Mouse (Mus musculus) ES-E14 (cell line): ENCODE measurements at regions not wholly inside any gene's neighbourhood (a gene's known extent, or its start where the extent isn't known, plus 50 kb on each side); places are given as distances from the start of the nearest gene placed in this dataset.

Source experiments
- DNase-seq: peaks from one replicate; pipeline ENCODE4 v3.0.0-alpha.2; 2013; ENCODE audit warnings: low read depth, low spot score
- H3K27ac ChIP-seq: 2 replicates; pipeline ENCODE4 v1.5.1; 2012; ENCODE audit warnings: low read depth, mild to moderate bottlenecking, low read length, moderate library complexity, mixed read lengths; ENCODE audit not compliant: poor library complexity, insufficient read depth, severe bottlenecking
- H3K36me3 ChIP-seq: 2 replicates; pipeline ENCODE4 v1.6.1; 2012; ENCODE audit warnings: mild to moderate bottlenecking, low read length, moderate library complexity, mixed read lengths; ENCODE audit not compliant: control insufficient read depth, poor library complexity, insufficient read depth, severe bottlenecking
- H3K4me1 ChIP-seq, 2 experiments: fragments of 150-350 bp in 1 of 2; sonication (generic) in 1 of 2; 2 replicates each; pipeline ENCODE4 v1.6.1; 2012; ENCODE audit warnings: low read length in 2 of 2, mild to moderate bottlenecking in 1 of 2, mixed read lengths in 1 of 2; ENCODE audit not compliant: control insufficient read depth in 2 of 2, insufficient read depth in 2 of 2, poor library complexity in 1 of 2
- H3K4me3 ChIP-seq, 2 experiments: fragments of 150-350 bp in 1 of 2; sonication (generic) in 1 of 2; 2 replicates each; pipeline ENCODE4 v1.5.1; 2012; ENCODE audit warnings: low read length in 2 of 2, low read depth in 1 of 2, mild to moderate bottlenecking in 1 of 2, mixed read lengths in 1 of 2; ENCODE audit not compliant: insufficient read depth in 1 of 2, poor library complexity in 1 of 2, severe bottlenecking in 1 of 2
- H3K9ac ChIP-seq: 2 replicates; pipeline ENCODE4 v1.6.1; 2012; ENCODE audit warnings: low read depth, mild to moderate bottlenecking, low read length, mixed read lengths; ENCODE audit not compliant: poor library complexity, insufficient read depth, severe bottlenecking
- H3K9me3 ChIP-seq: fragments of 150-350 bp; sonication (generic); 2 replicates; pipeline ENCODE4 v1.6.1; 2012; ENCODE audit warnings: low read depth, mild to moderate bottlenecking, low read length; ENCODE audit not compliant: control insufficient read depth, insufficient read depth
- CHD2 ChIP-seq: IDR thresholded peaks from 2 replicates; pipeline ENCODE4 v1.6.1; 2014; ENCODE audit warnings: mild to moderate bottlenecking, low read depth, low read length, inconsistent platforms
- HCFC1 ChIP-seq: IDR thresholded peaks from 2 replicates; pipeline ENCODE4 v1.6.1; 2012; ENCODE audit warnings: low read length, inconsistent platforms, borderline replicate concordance; ENCODE audit not compliant: insufficient read depth
- MAFK ChIP-seq: IDR thresholded peaks from 2 replicates; pipeline ENCODE4 v1.6.1; 2014; ENCODE audit warnings: mild to moderate bottlenecking, low read depth, low read length, inconsistent platforms; ENCODE audit not compliant: insufficient read depth
- ZC3H11A ChIP-seq: IDR thresholded peaks from 2 replicates; pipeline ENCODE4 v1.6.1; 2012; ENCODE audit warnings: low read depth, mild to moderate bottlenecking, inconsistent platforms, low read length, borderline replicate concordance
- ZNF384 ChIP-seq: IDR thresholded peaks from 2 replicates; pipeline ENCODE4 v1.6.1; 2012; ENCODE audit warnings: low read depth, low read length, inconsistent platforms
- in situ Hi-C, 2 experiments: fragments of 600-800 bp; cut with MboI; formaldehyde crosslinking; loops; one replicate each; pipeline ENCODE4 v1.15.1; 2025; ENCODE audit warnings: low sequenced_read_pairs in 2 of 2, inconsistent platforms in 1 of 2; ENCODE audit not compliant: unreplicated experiment in 2 of 2

DNA sequence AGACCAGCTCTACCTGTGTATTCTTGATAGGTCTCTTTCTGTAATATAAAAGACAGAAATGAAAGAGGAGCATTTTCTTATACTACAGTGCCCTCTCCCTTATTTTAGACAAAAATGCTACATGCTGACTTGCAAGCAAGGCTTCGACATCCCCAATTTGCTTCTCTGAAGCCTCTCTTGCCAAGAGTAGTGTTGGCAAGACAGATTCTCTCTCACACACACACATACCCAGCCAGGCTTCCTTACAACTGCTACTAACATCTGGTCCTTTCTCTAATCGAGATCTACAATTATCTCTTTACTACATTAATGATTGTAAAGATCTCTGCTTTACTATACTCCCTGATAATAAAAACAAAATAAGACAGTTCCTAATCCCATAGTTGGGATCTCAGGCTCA is 87.5 kb upstream of the Daam1 start:
- Histone ChIP-seq H3K4me3 (no peak overlapping the region), H3K9ac (no peak overlapping the region), H3K4me1 (no peaks in the 10 kb centered on the region), H3K27ac (no peak overlapping the region), H3K36me3 (no peaks in the 10 kb centered on the region), H3K9me3 (no peaks in the 10 kb centered on the region)
- DNase-seq: no peak
- in situ Hi-C loops: loop anchor here in 1 of 2 experiments (10.0 kb wide), 1 partner anchor 61 kb away; no protein-coding TSS in a partner anchor
- TF ChIP-seq CHD2 (no peak), HCFC1 (no peak), ZC3H11A (no peak), ZNF384 (no peak), MAFK (no peak)

DNA sequence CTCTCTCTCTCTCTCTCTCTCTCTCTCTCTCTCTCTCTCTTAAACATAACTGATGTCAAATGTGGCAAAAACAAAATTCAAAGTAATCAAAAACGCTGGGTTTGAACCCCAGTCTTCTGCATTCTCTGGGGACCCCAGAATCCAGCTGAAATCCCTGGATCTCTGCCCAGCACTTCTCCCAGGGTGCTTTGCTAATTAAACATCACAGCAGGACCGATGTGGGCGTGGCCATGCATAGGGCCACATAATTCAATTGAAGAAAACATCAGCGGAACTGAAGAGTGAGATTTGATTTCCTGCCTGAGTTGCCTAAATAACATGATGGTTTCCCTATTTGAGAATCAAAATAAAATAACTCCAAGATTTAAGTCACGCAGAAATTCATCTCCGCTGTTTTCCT is 84.9 kb upstream of the Daam1 start:
- no peak for DNase-seq
- in situ Hi-C loops: loop anchor here in 1 of 2 experiments (10.0 kb wide), 1 partner anchor 59 kb away; no protein-coding TSS in a partner anchor
- no peaks in the 10 kb centered on the region for H3K9me3 ChIP-seq
- no peak overlapping the region for H3K27ac ChIP-seq
- no peaks in the 10 kb centered on the region for H3K4me1 ChIP-seq
- TF ChIP-seq ZNF384 (no peak), HCFC1 (no peak), MAFK (no peak), ZC3H11A (no peak), CHD2 (no peak)
- no peak overlapping the region for H3K9ac ChIP-seq
- no peaks in the 10 kb centered on the region for H3K36me3 ChIP-seq
- H3K4me3 ChIP-seq: no peak overlapping the region

- Histone ChIP-seq H3K9me3 (no peaks in the 10 kb centered on the region), H3K4me3 (no peak overlapping the region), H3K4me1 (no peaks in the 10 kb centered on the region), H3K9ac (no peak overlapping the region), H3K36me3 (no peaks in the 10 kb centered on the region), H3K27ac (no peak overlapping the region)
- no peak for TF ChIP-seq HCFC1
- TF ChIP-seq ZC3H11A: no peak
- TF ChIP-seq MAFK: no peak
- in situ Hi-C loops: loop anchor here in 1 of 2 experiments (10.0 kb wide), 1 partner anchor 57 kb away; no protein-coding TSS in a partner anchor
- DNase-seq: no peak
These were observed 83.5 kb upstream of the Daam1 start for GRCm38 (mm10) chr12:71747386-71747785.

- Histone ChIP-seq H3K36me3 (no peaks in the 10 kb centered on the region), H3K27ac (no peak overlapping the region), H3K4me3 (no peak overlapping the region), H3K4me1 (no peaks in the 10 kb centered on the region), H3K9me3 (no peaks in the 10 kb centered on the region), H3K9ac (no peak overlapping the region)
- in situ Hi-C loops: loop anchor here in 1 of 2 experiments (10.0 kb wide), 1 partner anchor 57 kb away; no protein-coding TSS in a partner anchor
- no peak for TF ChIP-seq MAFK
- TF ChIP-seq HCFC1: no peak
- TF ChIP-seq CHD2: no peak
- TF ChIP-seq ZNF384: no peak
- no peak for TF ChIP-seq ZC3H11A
- no peak for DNase-seq
These were observed 83.0 kb upstream of the Daam1 start for GRCm38 (mm10) chr12:71747831-71748368.
